Mouse (Mus musculus): ENCODE measurements at regions not wholly inside any gene's neighbourhood (a gene's known extent, or its start where the extent isn't known, plus 50 kb on each side); places are given as distances from the start of the nearest gene placed in this dataset.

DNA sequence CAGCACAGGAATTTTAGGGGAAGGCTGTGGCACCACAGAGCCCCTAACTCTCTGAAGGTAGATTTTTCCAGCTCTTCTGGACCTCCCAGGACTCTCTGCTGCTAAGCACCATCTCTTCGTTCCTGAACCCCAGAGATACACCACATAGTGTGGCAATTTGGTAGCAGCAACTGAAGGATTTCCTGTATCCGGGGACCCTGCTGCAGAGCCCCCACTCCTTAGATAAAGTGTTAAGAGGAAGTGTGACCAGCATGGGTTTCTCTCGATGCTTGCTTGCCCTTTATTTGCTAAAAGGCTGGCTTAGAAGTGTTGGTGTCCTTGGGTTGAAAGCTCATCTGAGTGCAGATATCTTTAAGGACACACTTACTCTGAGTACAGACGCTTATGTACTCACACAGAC lies 115.6 kb upstream of the Stc2 start:
- Histone ChIP-seq H3K27ac (ENCODE audit: insufficient read depth, low read depth, low read length) (no peak overlapping the region), H3K27me3 (replicated peaks; ENCODE audit: control insufficient read depth, insufficient read depth, low read length) (no peaks in the 10 kb centered on the region), H3K4me3 (ENCODE audit: insufficient read depth, low read depth, low read length) (no peak overlapping the region), H3K4me1 (ENCODE audit: control insufficient read depth, insufficient read depth, low read length) (no peaks in the 10 kb centered on the region), H3K36me3 (ENCODE audit: control insufficient read depth, insufficient read depth, low read length) (no peaks in the 10 kb centered on the region)
- no peak for TF ChIP-seq CTCF (conservative IDR thresholded peaks at IDR 0.05; ENCODE audit: insufficient read depth, insufficient read length, low read depth, low read length)
- no peak for TF ChIP-seq POLR2A (IDR thresholded peaks at IDR 0.05; ENCODE audit: low read depth, low read length)
- 69% methylated on average over 4 of the region's 4 CpGs for WGBS
- no peak for DNase-seq

DNA sequence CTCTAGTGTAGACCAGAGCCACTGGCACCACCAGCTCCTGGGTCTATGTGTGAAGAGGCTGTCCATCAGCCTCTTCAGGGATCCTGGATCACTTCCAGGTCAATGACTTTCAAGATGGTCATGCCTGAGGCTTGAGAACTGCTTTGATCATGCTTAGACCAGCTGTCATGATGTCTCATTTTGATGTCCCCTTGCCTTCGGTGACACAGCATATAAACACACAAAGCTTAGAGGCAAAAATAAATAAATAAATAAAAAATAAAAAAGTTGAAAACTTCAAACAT lies 111.1 kb upstream of the Stc2 start:
- WGBS = 92% methylated on average over 1 of the region's 1 CpGs
- TF ChIP-seq POLR2A (IDR thresholded peaks at IDR 0.05; ENCODE audit: low read depth, low read length) (no peak), CTCF (conservative IDR thresholded peaks at IDR 0.05; ENCODE audit: insufficient read depth, insufficient read length, low read depth, low read length) (no peak)
- Histone ChIP-seq H3K27ac (ENCODE audit: insufficient read depth, low read depth, low read length) (no peak overlapping the region), H3K4me3 (ENCODE audit: insufficient read depth, low read depth, low read length) (no peak overlapping the region), H3K36me3 (ENCODE audit: control insufficient read depth, insufficient read depth, low read length) (no peaks in the 10 kb centered on the region), H3K27me3 (replicated peaks; ENCODE audit: control insufficient read depth, insufficient read depth, low read length) (no peaks in the 10 kb centered on the region), H3K4me1 (ENCODE audit: control insufficient read depth, insufficient read depth, low read length) (peaks cover 8% of the 10 kb centered on the region; the same call in 1 of the 2 replicates)
- no peak for DNase-seq

DNA sequence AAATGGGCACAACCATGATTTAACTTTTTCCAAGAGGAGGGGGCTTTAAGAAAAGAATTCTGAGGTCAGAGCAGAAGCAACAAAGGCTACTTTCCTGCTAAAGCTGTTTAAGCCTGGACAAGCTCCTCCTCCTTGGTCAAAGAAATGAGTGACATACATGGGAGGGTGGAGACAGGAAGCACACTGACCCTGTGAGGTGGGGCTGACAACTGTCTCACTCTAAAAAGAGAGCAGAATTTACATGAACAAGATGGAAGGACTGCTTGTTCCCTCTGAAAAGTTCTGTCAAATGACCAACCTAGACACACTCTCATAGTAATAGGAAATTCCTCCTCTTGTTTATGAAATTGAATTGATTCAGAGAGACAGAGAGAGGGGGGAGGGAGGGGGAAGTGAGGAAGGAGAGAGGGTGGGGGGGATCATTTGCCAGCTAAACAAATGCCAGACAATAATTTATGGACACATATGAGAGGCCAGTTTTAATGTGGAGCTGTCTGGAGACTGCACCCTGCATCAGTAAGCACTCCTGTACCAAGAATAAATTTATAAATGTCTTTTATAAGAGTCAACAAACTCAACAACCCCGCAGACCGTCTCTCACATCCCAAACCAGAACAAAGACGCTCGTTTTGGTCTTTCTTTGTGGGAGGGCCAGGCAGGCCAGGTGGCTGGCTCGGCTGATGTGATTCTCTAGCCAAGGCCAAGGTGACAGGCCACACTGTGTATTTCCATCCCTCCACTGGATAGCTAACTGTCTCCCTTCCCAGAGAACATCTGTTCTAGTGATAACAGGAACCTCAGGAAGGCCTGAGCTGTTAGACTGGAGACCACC lies 110.6 kb upstream of the Stc2 start:
- 77% methylated on average over 5 of the region's 5 CpGs for WGBS
- DNase-seq = no peak
- no peaks in the 10 kb centered on the region for H3K36me3 ChIP-seq (ENCODE audit: control insufficient read depth, insufficient read depth, low read length)
- no peak overlapping the region for H3K27ac ChIP-seq (ENCODE audit: insufficient read depth, low read depth, low read length)
- no peak overlapping the region for H3K4me3 ChIP-seq (ENCODE audit: insufficient read depth, low read depth, low read length)
- TF ChIP-seq POLR2A (IDR thresholded peaks at IDR 0.05; ENCODE audit: low read depth, low read length) (no peak), CTCF (conservative IDR thresholded peaks at IDR 0.05; ENCODE audit: insufficient read depth, insufficient read length, low read depth, low read length) (no peak)
- H3K27me3 ChIP-seq (replicated peaks; ENCODE audit: control insufficient read depth, insufficient read depth, low read length) = no peaks in the 10 kb centered on the region
- peaks cover 10% of the 10 kb centered on the region; the same call in 1 of the 2 replicates for H3K4me1 ChIP-seq (ENCODE audit: control insufficient read depth, insufficient read depth, low read length)

DNA sequence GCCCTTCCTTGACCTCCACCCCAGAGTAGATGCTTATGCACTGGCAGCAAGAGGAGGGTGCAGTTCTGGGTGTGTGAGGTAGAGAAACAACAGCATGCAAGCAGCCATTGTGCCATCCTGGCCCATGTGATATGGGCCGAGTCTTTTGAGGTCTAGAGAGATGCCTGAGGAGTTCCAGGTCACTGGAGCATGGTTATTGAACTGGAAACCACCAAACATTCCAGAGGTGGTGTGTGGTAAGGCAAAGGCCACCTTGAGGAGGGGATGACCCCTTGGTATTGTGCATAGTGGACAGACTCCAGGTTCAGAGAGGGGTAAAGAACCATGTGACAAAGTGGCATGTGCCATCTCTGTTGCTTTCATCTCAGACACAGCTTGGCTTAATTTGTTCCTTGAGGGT lies 107.9 kb upstream of the Stc2 start:
- Histone ChIP-seq H3K27ac (ENCODE audit: insufficient read depth, low read depth, low read length) (no peak overlapping the region), H3K36me3 (ENCODE audit: control insufficient read depth, insufficient read depth, low read length) (no peaks in the 10 kb centered on the region), H3K4me1 (ENCODE audit: control insufficient read depth, insufficient read depth, low read length) (peaks cover 10% of the 10 kb centered on the region; the same call in 1 of the 2 replicates), H3K4me3 (ENCODE audit: insufficient read depth, low read depth, low read length) (no peak overlapping the region), H3K27me3 (replicated peaks; ENCODE audit: control insufficient read depth, insufficient read depth, low read length) (no peaks in the 10 kb centered on the region)
- 37% methylated on average over 1 of the region's 1 CpGs for WGBS
- no peak for TF ChIP-seq POLR2A (IDR thresholded peaks at IDR 0.05; ENCODE audit: low read depth, low read length)
- no peak for TF ChIP-seq CTCF (conservative IDR thresholded peaks at IDR 0.05; ENCODE audit: insufficient read depth, insufficient read length, low read depth, low read length)
- peak; percentile 86 for DNase-seq

DNA sequence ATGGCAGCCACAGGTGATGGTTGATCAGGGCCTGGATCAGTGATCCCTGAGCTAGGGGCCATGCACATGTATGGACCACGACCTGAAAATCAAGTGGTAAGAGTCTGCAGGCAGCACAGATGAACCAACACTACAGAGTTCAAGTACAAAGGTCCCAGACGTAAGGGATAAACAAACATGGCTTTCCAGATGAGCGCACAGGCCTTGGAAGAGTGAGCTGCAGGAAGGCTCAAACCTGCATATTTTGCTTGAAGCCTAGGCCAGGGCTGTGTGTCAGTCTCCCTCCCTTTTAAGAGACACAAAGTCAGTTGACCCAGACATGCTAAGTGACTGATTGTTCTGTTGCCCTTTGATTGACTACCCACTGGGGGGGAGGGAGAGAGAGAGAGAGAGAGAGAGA lies 107.2 kb upstream of the Stc2 start:
- Histone ChIP-seq H3K36me3 (ENCODE audit: control insufficient read depth, insufficient read depth, low read length) (no peaks in the 10 kb centered on the region), H3K27ac (ENCODE audit: insufficient read depth, low read depth, low read length) (peak overlapping the region; percentile 42; the same call in 1 of the 2 replicates), H3K4me1 (ENCODE audit: control insufficient read depth, insufficient read depth, low read length) (peaks cover 10% of the 10 kb centered on the region; the same call in 1 of the 2 replicates), H3K27me3 (replicated peaks; ENCODE audit: control insufficient read depth, insufficient read depth, low read length) (no peaks in the 10 kb centered on the region), H3K4me3 (ENCODE audit: insufficient read depth, low read depth, low read length) (no peak overlapping the region)
- TF ChIP-seq POLR2A (IDR thresholded peaks at IDR 0.05; ENCODE audit: low read depth, low read length) (no peak), CTCF (conservative IDR thresholded peaks at IDR 0.05; ENCODE audit: insufficient read depth, insufficient read length, low read depth, low read length) (no peak)
- peak; percentile 83 for DNase-seq
- WGBS = 38% methylated on average over 3 of the region's 3 CpGs

DNA sequence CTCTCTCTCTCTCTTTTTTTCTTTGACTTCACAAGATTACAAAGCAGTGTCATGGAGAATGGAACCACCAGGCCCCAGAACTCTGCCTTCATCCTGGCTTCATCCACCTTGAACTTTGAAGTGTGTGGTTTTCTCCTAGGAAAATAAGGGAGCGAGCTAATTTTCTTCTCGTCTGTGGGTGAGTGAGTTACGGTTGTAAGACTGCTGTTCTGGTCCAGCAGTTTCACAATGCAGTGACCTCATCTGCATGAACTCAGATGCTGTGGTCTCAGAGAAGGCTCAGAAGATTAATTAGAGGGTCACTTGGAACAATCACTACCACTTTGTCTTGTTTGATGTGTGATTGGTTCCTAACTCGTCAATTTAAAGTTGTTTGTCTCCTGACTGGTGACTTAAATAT lies 103.1 kb upstream of the Stc2 start:
- Histone ChIP-seq H3K27ac (ENCODE audit: insufficient read depth, low read depth, low read length) (no peak overlapping the region), H3K4me3 (ENCODE audit: insufficient read depth, low read depth, low read length) (no peak overlapping the region), H3K27me3 (replicated peaks; ENCODE audit: control insufficient read depth, insufficient read depth, low read length) (no peaks in the 10 kb centered on the region), H3K4me1 (ENCODE audit: control insufficient read depth, insufficient read depth, low read length) (peaks cover 10% of the 10 kb centered on the region; the same call in 1 of the 2 replicates), H3K36me3 (ENCODE audit: control insufficient read depth, insufficient read depth, low read length) (no peaks in the 10 kb centered on the region)
- TF ChIP-seq CTCF (conservative IDR thresholded peaks at IDR 0.05; ENCODE audit: insufficient read depth, insufficient read length, low read depth, low read length) (no peak), POLR2A (IDR thresholded peaks at IDR 0.05; ENCODE audit: low read depth, low read length) (no peak)
- WGBS = 28% methylated on average over 4 of the region's 4 CpGs
- DNase-seq = peak; percentile 65

DNA sequence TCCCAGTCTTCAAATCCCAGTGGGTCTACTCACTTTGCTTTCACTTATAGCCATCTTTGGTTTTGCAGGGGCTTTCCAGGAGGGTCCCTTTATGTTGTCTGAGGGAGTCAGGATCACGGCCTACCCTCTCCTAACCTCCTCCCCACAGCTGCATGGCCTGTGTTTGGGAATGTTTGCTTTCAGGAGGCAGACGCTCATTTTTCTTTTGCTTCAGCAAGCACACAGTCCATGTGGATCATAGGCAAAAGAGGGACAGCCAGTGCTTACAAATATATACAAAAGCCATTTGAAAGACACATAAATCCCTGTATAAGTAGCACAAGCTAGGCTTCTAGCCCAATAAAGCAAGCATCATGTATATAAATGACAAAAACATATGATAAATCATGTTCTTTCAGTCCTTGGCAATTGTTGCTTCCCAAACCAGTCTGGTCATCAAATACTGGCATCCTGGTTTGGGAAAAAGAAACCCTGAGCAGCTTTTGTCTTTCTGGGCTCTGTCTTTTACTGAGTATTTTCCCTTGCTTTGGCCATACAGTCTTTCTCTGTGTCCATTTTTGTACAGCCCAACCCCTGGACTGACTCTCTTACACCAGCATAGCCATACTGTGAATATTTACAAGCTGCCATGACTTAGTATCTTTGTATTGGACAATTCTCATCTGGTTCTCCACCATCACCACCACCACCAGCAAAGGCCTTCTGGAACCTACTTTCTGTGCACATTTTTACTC lies 101.0 kb upstream of the Stc2 start:
- no peaks in the 10 kb centered on the region for H3K27me3 ChIP-seq (replicated peaks; ENCODE audit: control insufficient read depth, insufficient read depth, low read length)
- DNase-seq = no peak
- 62% methylated on average over 2 of the region's 2 CpGs for WGBS
- no peak for TF ChIP-seq CTCF (conservative IDR thresholded peaks at IDR 0.05; ENCODE audit: insufficient read depth, insufficient read length, low read depth, low read length)
- no peak for TF ChIP-seq POLR2A (IDR thresholded peaks at IDR 0.05; ENCODE audit: low read depth, low read length)
- H3K4me3 ChIP-seq (ENCODE audit: insufficient read depth, low read depth, low read length) = no peak overlapping the region
- no peak overlapping the region for H3K27ac ChIP-seq (ENCODE audit: insufficient read depth, low read depth, low read length)
- H3K4me1 ChIP-seq (ENCODE audit: control insufficient read depth, insufficient read depth, low read length) = peaks cover under 1% of the 10 kb centered on the region; the same call in 1 of the 2 replicates
- no peaks in the 10 kb centered on the region for H3K36me3 ChIP-seq (ENCODE audit: control insufficient read depth, insufficient read depth, low read length)

All from kidney, adult 2 months (tissue).